Mouse (Mus musculus): Measurements from ENCODE around the gene Slc38a7. TPM values are rescaled to one million over a fixed set of nuclear protein-coding genes. Genes with fewer than 3 reads are reported as not detected.
"Not testable (repeated sequence)": the region's sequence is repeated elsewhere in the genome, so short reads cannot be mapped to it uniquely, and the experiment has no call there.

Gene Slc38a7
- total RNA-seq, 2 experiments from 2014 or later = 6.7 to 6.8 TPM

DNA sequence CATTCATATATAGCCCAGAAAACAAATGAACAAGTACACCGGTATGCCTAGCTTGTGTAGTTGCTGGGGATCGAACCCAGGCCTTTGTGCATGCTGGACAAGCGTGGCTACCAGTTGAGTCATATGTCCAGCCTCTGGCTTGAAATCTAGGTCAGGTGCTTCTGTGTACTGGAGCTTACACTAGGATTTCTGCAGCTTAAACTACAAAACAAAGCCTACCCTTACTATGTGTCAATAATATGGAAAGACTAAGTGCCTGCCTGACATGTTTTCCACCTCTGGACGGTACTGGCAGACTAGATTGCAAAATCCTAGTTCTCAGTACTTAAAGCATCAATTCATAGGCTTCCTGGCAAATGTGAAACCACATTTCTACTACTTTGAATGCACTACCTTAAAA is 26.5 kb upstream of the Slc38a7 start:
- intact Hi-C loops (cut with DNase I) = no loop called here
- H3K27ac ChIP-seq = no peak overlapping the region; the same call in 1 of the 2 replicates
- H3K4me3 ChIP-seq = no peak overlapping the region
- no peak for TF ChIP-seq CTCF (IDR thresholded peaks at IDR 0.05)
- no peak for DNase-seq

DNA sequence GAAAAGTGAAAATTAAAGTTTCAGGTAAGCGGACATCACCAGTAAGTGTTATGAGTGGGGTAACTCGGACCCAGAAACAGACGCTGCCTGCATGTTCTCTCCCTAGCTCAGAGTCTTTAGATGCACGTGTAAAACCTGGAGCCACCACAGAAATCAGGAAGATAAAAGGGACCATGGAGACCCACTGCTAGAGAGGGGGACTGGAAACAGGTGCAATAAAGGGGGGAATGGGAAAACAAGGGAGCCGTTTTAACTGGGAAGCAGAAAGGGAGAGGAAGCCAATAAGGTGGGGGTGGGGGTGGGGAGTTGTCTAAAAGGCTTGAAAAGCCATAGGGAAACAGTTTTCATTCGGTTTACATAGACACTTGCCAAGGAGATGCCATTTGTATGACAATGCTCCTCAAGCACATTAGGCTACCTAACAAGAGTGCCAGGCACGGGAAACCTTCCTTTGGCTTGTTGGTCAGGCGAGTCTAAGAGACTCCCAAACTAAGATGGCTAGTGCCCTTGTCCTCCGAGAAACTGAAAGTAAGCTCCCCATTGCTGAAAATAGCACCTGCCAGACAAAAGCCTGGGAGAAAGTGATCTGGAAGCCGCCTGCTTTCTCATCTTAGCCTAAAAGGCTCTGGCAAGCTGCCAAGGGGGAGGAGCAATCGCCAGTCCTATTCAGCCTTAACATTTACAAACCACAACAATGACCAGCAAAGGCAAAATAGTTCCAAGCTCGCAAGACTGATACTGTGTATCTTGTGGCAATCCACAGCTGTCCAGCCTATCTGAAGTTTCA is 25.0 kb upstream of the Slc38a7 start:
- peak; percentile 56 for DNase-seq
- H3K27ac ChIP-seq = peak overlapping the region; percentile 38
- no peak for TF ChIP-seq CTCF (IDR thresholded peaks at IDR 0.05)
- intact Hi-C loops (cut with DNase I) = no loop called here
- H3K4me3 ChIP-seq = peak overlapping the region; percentile 42

DNA sequence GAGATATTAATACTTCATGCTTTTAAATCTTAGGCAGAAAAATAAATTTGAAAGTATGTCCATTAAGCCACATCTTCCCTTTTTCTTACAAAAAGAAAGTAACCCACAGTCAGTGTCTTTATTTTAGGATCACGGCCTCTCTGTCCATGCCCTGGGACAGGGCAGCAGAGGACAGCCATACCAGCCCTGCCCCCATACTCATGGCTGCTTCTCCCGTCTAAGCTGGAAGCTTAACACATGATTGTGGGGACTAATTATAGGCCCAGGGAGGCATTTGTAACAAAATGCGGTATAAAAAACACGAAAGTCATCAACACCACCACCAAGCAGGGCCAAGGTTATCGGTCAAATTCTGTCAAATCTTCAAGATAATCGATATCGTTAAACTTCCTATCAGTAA is 21.9 kb upstream of the Slc38a7 start:
- H3K27ac ChIP-seq = peak overlapping the region; percentile 48; the same call in 1 of the 2 replicates
- no peak for TF ChIP-seq CTCF (IDR thresholded peaks at IDR 0.05)
- no peak overlapping the region for H3K4me3 ChIP-seq
- DNase-seq = peak; percentile 32
- intact Hi-C loops (cut with DNase I) = no loop called here

DNA sequence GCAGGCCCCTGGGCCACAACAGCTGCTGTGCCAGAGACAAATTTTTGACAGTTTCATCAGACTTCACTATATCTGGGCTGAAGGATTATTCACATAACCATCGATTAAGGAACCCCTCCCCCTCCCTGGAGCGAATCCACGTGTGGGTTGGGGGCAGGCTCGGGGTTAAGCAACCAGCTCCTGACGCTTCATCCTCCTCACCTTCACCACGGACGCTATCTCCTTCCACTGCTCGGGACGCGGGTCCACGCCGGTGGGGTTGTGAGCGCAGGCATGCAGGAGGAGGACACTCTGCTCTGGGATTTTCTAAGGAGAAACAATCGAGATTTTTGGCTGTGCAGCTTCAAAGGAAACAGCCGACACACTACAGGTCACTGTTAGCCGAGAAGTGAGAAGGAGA is 18.4 kb upstream of the Slc38a7 start:
- no peak for DNase-seq
- Histone ChIP-seq H3K4me3 (no peak overlapping the region), H3K27ac (no peak overlapping the region)
- intact Hi-C loops (cut with DNase I) = no loop called here
- TF ChIP-seq CTCF (IDR thresholded peaks at IDR 0.05) = no peak

DNA sequence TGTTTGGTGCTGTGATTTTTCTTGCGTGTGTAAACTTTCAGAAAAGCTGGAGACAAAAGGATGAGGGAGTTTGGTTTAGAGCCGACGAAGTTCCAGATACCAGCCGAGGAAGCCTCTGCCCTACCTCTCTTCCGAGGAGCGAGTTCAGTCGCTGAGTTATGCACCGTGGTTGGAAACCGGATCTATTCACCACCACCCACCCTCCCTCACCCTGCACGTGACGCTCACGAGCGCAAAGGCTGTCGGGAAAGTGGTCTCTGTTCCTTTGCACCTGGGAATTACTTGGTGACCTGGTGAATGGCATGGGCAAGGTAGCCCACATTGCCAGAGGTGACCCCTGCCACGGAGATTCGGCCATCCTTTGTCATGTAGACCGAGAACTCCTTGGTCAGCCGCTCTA is 11.5 kb upstream of the Slc38a7 start:
- H3K27ac ChIP-seq; DNase-seq; H3K4me3 ChIP-seq; intact Hi-C loops (cut with DNase I): not testable (repeated sequence)

DNA sequence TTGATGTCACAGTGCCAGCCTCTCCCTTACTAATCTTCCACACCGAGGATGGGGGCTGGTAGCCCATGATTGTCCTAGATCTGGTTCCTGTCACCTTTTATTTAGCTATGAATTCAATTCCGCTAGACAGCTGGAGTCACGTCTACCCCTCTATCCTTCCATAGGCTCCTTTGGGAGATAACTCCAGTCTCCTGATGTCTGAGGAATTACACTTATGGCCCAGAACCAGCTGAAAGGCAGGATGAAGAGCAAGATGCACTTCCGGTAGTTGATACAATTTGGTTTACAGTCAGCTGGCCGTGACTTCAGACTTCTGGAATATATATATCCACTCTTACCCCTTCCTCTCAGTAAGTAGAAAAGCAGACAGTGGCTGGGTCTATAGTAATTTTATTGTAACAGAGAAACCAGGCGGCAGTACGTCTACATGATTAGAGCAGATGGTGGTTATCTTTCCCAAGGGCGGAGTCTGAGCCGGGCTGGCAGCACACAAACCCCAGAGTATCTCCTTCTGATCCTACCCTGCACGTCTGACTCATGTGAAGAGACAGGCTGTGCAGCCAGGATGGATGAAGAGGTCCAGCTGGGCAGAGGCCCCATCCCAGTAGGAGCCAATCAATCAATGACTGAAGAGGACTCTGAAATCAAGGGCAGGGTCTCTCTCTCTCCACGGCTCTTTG is 10.6 kb upstream of the Slc38a7 start:
- DNase-seq; H3K4me3 ChIP-seq; intact Hi-C loops (cut with DNase I); H3K27ac ChIP-seq: not testable (repeated sequence)

DNA sequence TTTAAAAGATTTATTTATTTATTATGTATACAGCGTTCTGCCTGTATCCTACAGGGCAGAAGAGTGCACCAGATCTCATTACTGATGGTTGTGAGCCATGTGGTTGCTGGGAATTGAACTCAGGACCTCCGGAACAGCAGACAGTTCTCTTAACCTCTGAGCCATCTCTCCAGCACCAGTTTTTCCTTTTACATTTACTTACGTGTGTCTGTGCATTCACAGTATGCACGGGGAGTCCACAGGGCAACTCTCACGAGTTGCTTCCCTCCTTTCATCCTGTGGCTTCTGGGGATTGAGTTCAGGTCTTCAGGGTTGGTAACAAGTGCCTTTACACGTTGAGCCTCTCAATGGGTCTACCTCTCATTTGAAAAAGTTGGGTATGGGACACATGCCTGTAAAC is 835 bp upstream of the Slc38a7 start:
- Histone ChIP-seq H3K4me3 (no peak overlapping the region), H3K27ac (no peak overlapping the region)
- intact Hi-C loops (cut with DNase I) = no loop called here
- no peak for DNase-seq
- TF ChIP-seq CTCF (IDR thresholded peaks at IDR 0.05) = no peak

DNA sequence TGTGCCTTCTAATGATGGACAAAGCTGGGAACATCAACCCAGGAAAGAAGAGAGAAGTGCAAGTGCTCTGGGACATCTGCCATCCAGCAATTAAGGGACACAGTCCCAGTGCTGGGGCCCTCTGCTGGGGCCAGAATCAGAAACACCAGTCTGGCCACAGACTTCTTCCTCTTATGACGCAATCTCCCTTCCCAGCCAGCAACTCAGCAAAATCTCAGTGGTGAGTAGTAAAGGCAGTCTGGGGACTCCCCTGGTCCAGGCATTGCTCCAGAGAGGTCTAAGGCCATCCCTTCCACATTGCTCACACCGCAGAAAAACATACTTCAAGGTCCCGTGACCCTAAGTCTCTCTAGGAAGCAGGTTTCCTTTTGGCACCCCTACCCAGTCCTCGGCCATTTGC is 1.0 kb downstream of the Slc38a7 start:
- no peak for TF ChIP-seq CTCF (IDR thresholded peaks at IDR 0.05)
- Histone ChIP-seq H3K27ac (peak overlapping the region; percentile 88), H3K4me3 (peak overlapping the region; percentile 90)
- intact Hi-C loops (cut with DNase I) = no loop called here
- peak; percentile 46 for DNase-seq

DNA sequence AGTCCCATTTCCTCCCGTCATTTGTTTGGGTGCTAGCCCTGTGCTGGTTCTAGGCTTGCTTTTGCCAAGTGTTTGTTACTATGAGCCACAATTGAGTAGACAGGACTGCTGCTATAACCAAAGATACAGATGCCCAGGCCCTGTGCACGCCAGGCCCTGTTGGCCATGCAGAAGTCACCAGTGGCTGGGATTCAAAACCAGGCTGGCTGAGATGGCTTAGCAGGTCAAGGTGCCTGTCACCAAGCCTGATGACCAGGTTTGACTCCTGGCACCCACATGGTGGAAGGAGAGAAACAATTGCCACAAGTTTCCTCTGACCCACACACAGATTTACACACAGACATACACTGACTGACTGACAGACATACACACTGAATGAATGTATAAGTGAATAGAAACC is 3.0 kb downstream of the Slc38a7 start:
- TF ChIP-seq CTCF (IDR thresholded peaks at IDR 0.05) = no peak
- Histone ChIP-seq H3K4me3 (no peak overlapping the region), H3K27ac (no peak overlapping the region)
- no peak for DNase-seq
- intact Hi-C loops (cut with DNase I) = no loop called here

DNA sequence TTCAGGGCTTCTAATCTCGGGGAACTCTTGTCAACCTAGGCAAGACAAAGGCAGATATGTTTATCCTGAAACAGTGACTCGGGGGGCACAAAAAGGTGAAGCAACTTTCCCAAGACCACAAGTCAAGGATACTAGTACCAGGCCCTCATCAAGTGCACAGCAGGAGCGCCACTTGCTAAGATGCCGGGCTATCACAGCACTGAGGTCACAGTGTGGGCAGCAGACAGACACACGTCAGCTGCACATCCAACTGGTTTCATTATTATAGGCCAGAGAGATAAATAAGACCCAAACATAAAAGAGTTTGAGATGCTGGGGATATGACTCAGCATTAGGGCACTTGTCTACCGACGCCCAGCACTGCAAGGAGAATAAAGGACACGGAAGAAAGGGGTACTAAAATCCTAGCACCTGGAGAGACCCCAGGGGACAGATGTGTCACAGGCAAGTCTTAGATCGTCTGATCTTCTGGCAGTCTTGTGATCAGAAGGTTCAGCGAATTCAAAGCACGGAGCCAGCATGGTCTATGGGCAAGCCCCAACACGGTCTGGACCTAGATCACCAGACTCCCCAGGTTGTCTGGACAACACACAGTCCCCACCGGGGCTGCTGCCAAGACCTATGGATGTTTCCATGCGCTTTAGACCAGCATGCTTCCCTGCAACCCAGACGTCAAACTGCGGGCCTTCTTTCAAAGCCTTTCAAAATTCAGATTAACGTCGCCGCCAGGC is 4.4 kb downstream of the Slc38a7 start:
- H3K4me3 ChIP-seq = no peak overlapping the region

DNA sequence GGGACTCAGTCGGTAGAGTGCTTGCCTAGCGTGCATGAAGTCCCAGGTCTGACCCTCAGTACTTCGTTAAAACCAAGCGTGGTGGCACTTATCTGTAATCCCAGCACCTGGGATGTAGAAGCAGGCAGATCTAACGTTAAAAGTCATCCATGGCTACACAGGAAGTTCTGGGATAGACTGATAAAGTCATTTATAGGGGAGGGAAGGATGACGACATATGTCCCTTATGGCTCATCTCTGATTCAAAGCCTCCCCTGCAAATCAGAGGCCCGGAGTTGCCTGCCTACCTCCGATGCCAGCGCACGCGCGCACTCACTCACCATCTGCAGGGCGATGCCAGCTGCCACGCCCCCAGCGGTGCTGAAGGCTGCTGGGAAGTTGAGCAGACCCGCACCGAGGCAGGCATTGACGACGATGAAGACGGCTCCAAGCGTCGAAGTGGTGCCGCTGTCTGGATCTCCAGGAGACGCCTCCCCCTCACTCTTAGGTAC is 5.2 kb downstream of the Slc38a7 start:
- H3K4me3 ChIP-seq = no peak overlapping the region
- intact Hi-C loops (cut with DNase I) = no loop called here
- DNase-seq = no peak
- no peak for TF ChIP-seq CTCF (IDR thresholded peaks at IDR 0.05)
- H3K27ac ChIP-seq = no peak overlapping the region

More for the DNA sequence above, 4.4 kb downstream of the Slc38a7 start:
- TF ChIP-seq CTCF (IDR thresholded peaks at IDR 0.05) = no peak
- intact Hi-C loops (cut with DNase I) = no loop called here
- no peak overlapping the region for H3K27ac ChIP-seq
- DNase-seq = no peak

DNA sequence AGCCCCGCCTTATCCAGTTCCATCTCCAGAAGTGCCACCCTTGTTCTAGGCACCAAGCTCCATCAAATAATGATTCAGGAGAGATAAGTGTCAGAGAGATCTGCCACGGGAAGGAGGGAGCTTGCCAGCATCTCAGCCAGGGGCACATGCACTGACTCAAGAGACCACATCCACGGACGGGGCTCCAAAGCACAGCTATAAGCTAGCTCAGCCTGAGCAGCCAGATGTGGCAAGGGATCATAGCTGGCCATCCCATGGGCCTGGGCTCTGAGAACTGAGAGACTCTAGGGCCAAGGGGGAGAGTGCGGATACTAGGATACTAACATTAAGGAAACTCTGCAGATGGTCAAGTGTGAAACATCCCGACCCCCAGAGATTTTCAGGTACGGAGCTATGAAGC is 8.3 kb downstream of the Slc38a7 start:
- intact Hi-C loops (cut with DNase I) = no loop called here
- Histone ChIP-seq H3K27ac (no peak overlapping the region), H3K4me3 (no peak overlapping the region)
- DNase-seq = no peak
- no peak for TF ChIP-seq CTCF (IDR thresholded peaks at IDR 0.05)

DNA sequence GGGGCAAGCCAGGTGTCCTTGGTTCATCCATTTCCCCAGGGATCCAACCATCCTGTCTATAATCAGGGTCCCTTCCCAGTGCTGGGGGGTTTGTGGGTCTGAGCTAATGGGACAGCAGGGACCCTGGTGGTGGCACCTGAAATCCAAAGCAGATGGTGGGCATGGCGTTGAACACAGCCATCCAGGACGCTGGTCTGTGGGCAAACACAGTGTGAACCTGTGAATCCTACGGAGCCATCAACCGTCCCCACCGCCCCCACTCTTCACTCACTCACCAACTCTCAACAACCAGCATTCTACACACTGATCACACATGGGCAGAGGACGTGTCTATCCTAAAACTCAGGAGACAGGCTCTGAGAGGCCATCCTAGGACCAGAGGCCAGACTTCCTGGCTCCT is 9.4 kb downstream of the Slc38a7 start:
- intact Hi-C loops (cut with DNase I) = no loop called here
- DNase-seq = no peak
- no peak overlapping the region for H3K4me3 ChIP-seq
- no peak overlapping the region for H3K27ac ChIP-seq
- TF ChIP-seq CTCF (IDR thresholded peaks at IDR 0.05) = no peak
